In genomic region chr15:94252962-94253712, GRCm38 (mm10) we compare ENCODE assay signal across 10 mouse cellular contexts.
DNase-seq lines count a peak whose midpoint lies in the region; ATAC-seq and TF ChIP-seq lines count a peak whose summit lies in the region.
"Had no signal": no experiment of that assay in that cellular context is flagged by ENCODE, and none has a peak within 500 bp of the region (broad histone marks: within the 10 kb centered on the region; RNA-seq: fewer than 3 reads in every experiment).

No protein-coding gene starts in this region.

- no peak overlapping the region for H3K4me2 ChIP-seq in heart, postnatal 0 days (ENCODE audit: low read depth, low read length)
- no peak overlapping the region for H3K4me2 ChIP-seq in intestine, postnatal 0 days (replicated peaks; ENCODE audit: low read depth)
- no peak overlapping the region for H3K4me2 ChIP-seq in midbrain, embryonic 13.5 days (replicated peaks)
- H3K4me2 ChIP-seq: embryonic facial prominence, embryonic 12.5 days had no signal

- 45% methylated on average over 13 of the region's 13 CpGs for whole genome bisulfite sequencing in heart, postnatal 0 days
- WGBS in heart, embryonic 10.5 days, result 51% methylated on average over 13 of the region's 13 CpGs
- 54% methylated on average over 13 of the region's 13 CpGs for WGBS in intestine, postnatal 0 days
- 81% methylated on average over 13 of the region's 13 CpGs for WGBS in midbrain, embryonic 13.5 days

- TF ChIP-seq EP300 in heart, postnatal 0 days (IDR thresholded peaks at IDR 0.05; ENCODE audit: low read depth), result no peak

- ATAC-seq in heart, postnatal 0 days (ENCODE audit: insufficient read depth, low read depth), result no peak
- ATAC-seq in intestine, postnatal 0 days, result no peak
- ATAC-seq in midbrain, embryonic 13.5 days, result no peak

- H3K27me3 ChIP-seq in heart, postnatal 0 days (ENCODE audit: control insufficient read depth, insufficient read depth, low read length), result no peaks in the 10 kb centered on the region
- H3K27me3 ChIP-seq in heart, embryonic 10.5 days (ENCODE audit: insufficient read depth, poor library complexity, severe bottlenecking), result no peaks in the 10 kb centered on the region
- H3K27me3 ChIP-seq in intestine, postnatal 0 days (replicated peaks; ENCODE audit: control insufficient read depth, insufficient read depth, low read length), result no peaks in the 10 kb centered on the region
- no peaks in the 10 kb centered on the region for H3K27me3 ChIP-seq in midbrain, embryonic 13.5 days
- H3K27me3 ChIP-seq: embryonic facial prominence, embryonic 12.5 days had no signal

- peak; percentile 30 for DNase-seq in heart, postnatal 0 days (ENCODE audit: low spot score)
- DNase-seq in heart, embryonic 10.5 days (ENCODE audit: low spot score), result no peak
- peak; percentile 42 for DNase-seq in right cerebral cortex, adult 18-20 months
- no peak for DNase-seq in right cerebral cortex, postnatal 25 days
- peak; percentile 31 for DNase-seq in thymus, postnatal 25 days
- DNase-seq in spleen, postnatal 4 days (ENCODE audit: low spot score in 2 of 2), result no peak
- DNase-seq: midbrain, embryonic 14.5 days had no signal

- H3K27ac ChIP-seq in heart, postnatal 0 days (ENCODE audit: low read depth), result no peak overlapping the region
- H3K27ac ChIP-seq in heart, embryonic 10.5 days, result no peak overlapping the region
- no peak overlapping the region for H3K27ac ChIP-seq in intestine, postnatal 0 days (ENCODE audit: low read depth, low read length)
- no peak overlapping the region for H3K27ac ChIP-seq in midbrain, embryonic 13.5 days
- H3K27ac ChIP-seq: embryonic facial prominence, embryonic 12.5 days had no signal

- peaks cover 15% of the 10 kb centered on the region for H3K4me1 ChIP-seq in heart, postnatal 0 days (ENCODE audit: control insufficient read depth, insufficient read depth)
- peaks cover 26% of the 10 kb centered on the region for H3K4me1 ChIP-seq in heart, embryonic 10.5 days
- H3K4me1 ChIP-seq in intestine, postnatal 0 days (replicated peaks; ENCODE audit: control insufficient read depth, insufficient read depth, low read length), result no peaks in the 10 kb centered on the region
- H3K4me1 ChIP-seq in midbrain, embryonic 13.5 days (replicated peaks), result no peaks in the 10 kb centered on the region

- H3K9me3 ChIP-seq in heart, postnatal 0 days (replicated peaks; ENCODE audit: control insufficient read depth, low read length), result no peaks in the 10 kb centered on the region
- no peaks in the 10 kb centered on the region for H3K9me3 ChIP-seq in heart, embryonic 10.5 days
- H3K9me3 ChIP-seq in intestine, postnatal 0 days (ENCODE audit: control insufficient read depth), result no peaks in the 10 kb centered on the region
- no peaks in the 10 kb centered on the region for H3K9me3 ChIP-seq in midbrain, embryonic 13.5 days
- H3K9me3 ChIP-seq: embryonic facial prominence, embryonic 12.5 days had no signal

- no peak overlapping the region for H3K4me3 ChIP-seq in heart, postnatal 0 days (ENCODE audit: low read depth, low read length)
- H3K4me3 ChIP-seq in heart, embryonic 10.5 days, result no peak overlapping the region
- no peak overlapping the region for H3K4me3 ChIP-seq in intestine, postnatal 0 days (ENCODE audit: low read depth, low read length)
- H3K4me3 ChIP-seq in midbrain, embryonic 13.5 days (replicated peaks), result no peak overlapping the region
- H3K4me3 ChIP-seq: embryonic facial prominence, embryonic 12.5 days had no signal

- TF ChIP-seq CTCF in heart, postnatal 0 days (IDR thresholded peaks at IDR 0.05; ENCODE audit: low read depth), result peak; percentile 47; the same call in 1 of the 2 replicates
- peak; percentile 65 for TF ChIP-seq CTCF in intestine, postnatal 0 days (IDR thresholded peaks at IDR 0.05; ENCODE audit: low read depth)

- no peaks in the 10 kb centered on the region for H3K36me3 ChIP-seq in heart, postnatal 0 days (replicated peaks; ENCODE audit: control insufficient read depth, insufficient read depth, low read length)
- no peaks in the 10 kb centered on the region for H3K36me3 ChIP-seq in heart, embryonic 10.5 days
- H3K36me3 ChIP-seq in intestine, postnatal 0 days (ENCODE audit: control insufficient read depth, insufficient read depth), result no peaks in the 10 kb centered on the region
- H3K36me3 ChIP-seq in midbrain, embryonic 13.5 days, result no peaks in the 10 kb centered on the region
- H3K36me3 ChIP-seq: embryonic facial prominence, embryonic 12.5 days had no signal

- H3K9ac ChIP-seq in heart, postnatal 0 days (replicated peaks; ENCODE audit: low read depth, low read length), result no peak overlapping the region
- no peak overlapping the region for H3K9ac ChIP-seq in intestine, postnatal 0 days (ENCODE audit: low read depth, low read length)
- H3K9ac ChIP-seq in midbrain, embryonic 13.5 days (replicated peaks), result no peak overlapping the region
- H3K9ac ChIP-seq: embryonic facial prominence, embryonic 12.5 days had no signal

Comparison
In these comparisons a context has a peak if more than half of its experiments do, and no peak if none do; other contexts are left out.
1. DNase-seq: peak in heart, postnatal 0 days (single experiment), right cerebral cortex, adult 18-20 months (single experiment) and thymus, postnatal 25 days (single experiment); none in heart, embryonic 10.5 days (single experiment), right cerebral cortex, postnatal 25 days (single experiment) and spleen, postnatal 4 days (0 of 2).